Mouse (Mus musculus) hindbrain, postnatal 0 days (tissue): Measurements from ENCODE around the gene Cacnb4. TPM values are rescaled to one million over a fixed set of nuclear protein-coding genes. Genes with fewer than 3 reads are reported as not detected.

Experiments
- ATAC-seq: fragments of 200-750 bp; cut with Nextera tagmentation; 2 replicates; pipeline ENCODE4 v1.8.0; 2017; ENCODE audit warnings: mild to moderate bottlenecking, moderate TSS enrichment, moderate library complexity
- DNase-seq: peaks from one replicate; pipeline ENCODE4 v3.0.0-alpha.2; 2015; ENCODE audit warnings: low spot score
- H3K27ac ChIP-seq: fragments of 300-500 bp; sonication (generic); 2 replicates; pipeline ENCODE4 v1.5.1; 2014; ENCODE audit warnings: mild to moderate bottlenecking
- H3K27me3 ChIP-seq: fragments of 300-500 bp; sonication (generic); 2 replicates; pipeline ENCODE4 v1.6.1; 2014; ENCODE audit warnings: low read length, mixed read lengths; ENCODE audit not compliant: insufficient read depth
- H3K36me3 ChIP-seq: fragments of 300-500 bp; sonication (generic); 2 replicates; pipeline ENCODE4 v1.6.1; 2014; ENCODE audit warnings: low read length, mixed read lengths; ENCODE audit not compliant: insufficient read depth
- H3K4me1 ChIP-seq: fragments of 300-500 bp; sonication (generic); 2 replicates; pipeline ENCODE4 v1.6.1; 2014; ENCODE audit warnings: antibody characterized with exemption, low read length, mixed read lengths; ENCODE audit not compliant: insufficient read depth
- H3K4me2 ChIP-seq: fragments of 300-500 bp; sonication (generic); 2 replicates; pipeline ENCODE4 v1.6.1; 2014; ENCODE audit warnings: low read depth, mild to moderate bottlenecking, low read length, moderate library complexity, mixed read lengths
- H3K4me3 ChIP-seq: fragments of 300-500 bp; sonication (generic); 2 replicates; pipeline ENCODE4 v1.5.1; 2014; ENCODE audit warnings: low read length
- H3K9ac ChIP-seq: fragments of 300-500 bp; sonication (generic); replicated peaks from 2 replicates; pipeline ENCODE4 v1.6.1; 2014; ENCODE audit warnings: mild to moderate bottlenecking, low read length, moderate library complexity, mixed read lengths
- H3K9me3 ChIP-seq: fragments of 300-500 bp; sonication (generic); 2 replicates; pipeline ENCODE4 v1.6.1; 2016; ENCODE audit warnings: low read length, mixed read lengths
- CTCF ChIP-seq: IDR thresholded peaks from 2 replicates; pipeline ENCODE4 v1.5.1; 2016; ENCODE audit warnings: antibody characterized with exemption, control low read depth, low read depth
- WGBS: fragments of 180-500 bp; shearing (Covaris S2); extraction: QIAGEN DNeasy Blood & Tissue Kit; methylation state at CpG from one replicate; pipeline ENCODE4 v1.1.7; 2014; 5-methylcytosine and 5-hydroxymethylcytosine counted together
- polyA plus RNA-seq: library from polyadenylated mRNA; unstranded; fragments of >200 nt; fragmentation: Nextera tagmentation; extraction: Ambion mirVana; gene quantifications from 2 replicates; pipeline ENCODE4 v1.2.1, GENCODE M21; 2015
- total RNA-seq: library from RNA; depleted of rRNA; stranded (reverse); fragments of >200 nt; gene quantifications from 2 replicates; pipeline ENCODE4 v1.2.3, GENCODE M21; 2014

The Cacnb4 gene
- total and polyA plus RNA-seq, 2 experiments from 2014 or later: 9.7 to 12.8 TPM

DNA sequence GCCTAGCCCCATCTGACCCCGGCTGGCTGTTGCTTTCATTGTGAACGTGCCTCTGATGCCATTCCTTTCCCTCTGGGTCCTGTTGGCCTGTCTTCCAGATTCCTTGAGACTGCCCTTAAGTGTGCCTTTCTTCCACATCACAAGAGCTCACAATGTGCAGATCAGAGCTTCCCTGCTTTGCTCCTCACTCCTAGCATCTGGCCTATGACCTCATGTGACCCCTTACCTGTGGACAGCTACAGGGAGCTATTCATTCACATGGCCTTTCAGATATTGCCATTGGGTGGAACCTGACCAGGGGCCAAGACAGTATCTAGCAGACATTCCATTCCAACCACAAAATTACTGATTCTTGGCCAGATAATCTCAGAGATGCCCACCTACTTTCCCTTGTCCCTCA lies 171.5 kb downstream of the Cacnb4 start:
- WGBS: 75% methylated on average over 2 of the region's 2 CpGs
- Histone ChIP-seq H3K4me2 (no peak overlapping the region), H3K27me3 (no peaks in the 10 kb centered on the region), H3K9ac (no peak overlapping the region), H3K27ac (no peak overlapping the region), H3K4me3 (no peak overlapping the region), H3K9me3 (no peaks in the 10 kb centered on the region), H3K36me3 (no peaks in the 10 kb centered on the region), H3K4me1 (no peaks in the 10 kb centered on the region)
- no peak for TF ChIP-seq CTCF
- ATAC-seq (no peak), DNase-seq (no peak)

DNA sequence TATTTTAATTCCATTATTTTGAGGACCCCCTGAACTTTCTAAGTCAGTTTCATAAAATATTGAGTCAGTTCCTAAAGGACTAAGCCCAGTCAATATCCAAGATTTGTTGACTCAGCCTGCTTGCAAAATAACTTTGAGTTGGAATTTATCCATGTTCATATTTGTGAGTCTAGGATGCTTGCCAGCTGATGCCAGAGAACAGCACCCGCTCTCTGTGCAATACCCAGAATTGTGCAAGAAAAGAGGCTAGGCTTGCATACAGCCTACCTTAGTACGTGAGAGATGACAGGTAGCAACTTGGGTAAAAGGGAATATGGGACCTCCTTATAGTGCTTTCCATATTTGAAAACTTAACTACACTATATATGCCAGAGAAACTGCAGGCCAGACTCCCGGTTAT lies 171.9 kb downstream of the Cacnb4 start:
- no peak for DNase-seq
- H3K9ac ChIP-seq: no peak overlapping the region
- no peak for TF ChIP-seq CTCF
- no peaks in the 10 kb centered on the region for H3K36me3 ChIP-seq
- H3K27me3 ChIP-seq: no peaks in the 10 kb centered on the region
- WGBS: 64% methylated on average over 3 of the region's 3 CpGs
- H3K27ac ChIP-seq: no peak overlapping the region
- H3K4me1 ChIP-seq: no peaks in the 10 kb centered on the region
- no peak for ATAC-seq
- H3K4me2 ChIP-seq: no peak overlapping the region
- no peaks in the 10 kb centered on the region for H3K9me3 ChIP-seq
- H3K4me3 ChIP-seq: no peak overlapping the region

DNA sequence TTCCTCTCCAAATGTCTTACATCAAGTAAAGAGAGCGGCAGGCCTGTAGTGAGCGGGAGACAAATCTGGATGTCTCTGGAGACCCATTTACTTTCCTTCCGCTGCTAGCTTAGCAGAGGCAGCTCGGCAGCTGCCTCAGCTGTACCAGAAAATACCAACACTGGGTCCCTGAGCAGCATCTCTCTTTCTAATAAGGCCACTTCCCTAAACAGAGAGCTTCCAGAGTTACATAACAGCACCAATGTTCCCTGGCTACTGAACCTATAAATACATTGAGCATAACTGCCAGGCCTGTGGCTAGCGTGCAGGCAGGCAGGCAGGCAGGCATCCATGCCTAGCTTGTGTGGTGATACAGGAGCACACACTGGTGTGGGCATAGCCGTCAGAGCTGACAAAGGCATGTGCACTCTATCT lies 176.8 kb downstream of the Cacnb4 start:
- 40% methylated on average over 6 of the region's 6 CpGs for WGBS
- TF ChIP-seq CTCF: no peak
- ATAC-seq: peak; percentile 65
- Histone ChIP-seq H3K9ac (no peak overlapping the region), H3K9me3 (no peaks in the 10 kb centered on the region), H3K4me1 (no peaks in the 10 kb centered on the region), H3K4me2 (no peak overlapping the region), H3K27ac (peak overlapping the region; percentile 15; the same call in 1 of the 2 replicates), H3K27me3 (no peaks in the 10 kb centered on the region), H3K36me3 (no peaks in the 10 kb centered on the region), H3K4me3 (no peak overlapping the region)
- DNase-seq: peak; percentile 52

DNA sequence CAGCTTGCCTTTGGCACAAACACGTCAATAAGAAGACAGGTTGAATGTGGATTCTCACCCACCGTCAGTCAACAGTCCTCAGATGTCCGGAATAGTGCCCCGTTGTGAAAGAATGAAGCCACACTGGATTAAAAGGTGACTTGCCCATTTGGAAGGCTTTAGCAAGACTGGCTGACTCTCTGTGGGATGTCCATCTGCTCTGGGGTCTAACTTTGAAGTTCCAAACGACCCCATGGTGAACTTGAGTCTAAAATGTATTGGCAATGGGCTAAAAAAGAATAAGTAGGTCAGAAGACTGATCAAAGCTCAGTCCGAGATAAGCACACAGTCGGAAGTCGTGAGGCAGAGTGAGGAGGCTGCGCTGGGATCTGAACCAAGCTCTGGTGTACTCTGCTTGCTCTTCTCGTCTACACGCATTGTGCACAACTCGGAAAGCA lies 177.5 kb downstream of the Cacnb4 start:
- no peaks in the 10 kb centered on the region for H3K27me3 ChIP-seq
- no peak overlapping the region for H3K9ac ChIP-seq
- no peaks in the 10 kb centered on the region for H3K9me3 ChIP-seq
- H3K27ac ChIP-seq: no peak overlapping the region
- TF ChIP-seq CTCF: no peak
- no peaks in the 10 kb centered on the region for H3K36me3 ChIP-seq
- no peak overlapping the region for H3K4me2 ChIP-seq
- DNase-seq (no peak), ATAC-seq (no peak)
- no peak overlapping the region for H3K4me3 ChIP-seq
- H3K4me1 ChIP-seq: no peaks in the 10 kb centered on the region
- 67% methylated on average over 12 of the region's 12 CpGs for WGBS

DNA sequence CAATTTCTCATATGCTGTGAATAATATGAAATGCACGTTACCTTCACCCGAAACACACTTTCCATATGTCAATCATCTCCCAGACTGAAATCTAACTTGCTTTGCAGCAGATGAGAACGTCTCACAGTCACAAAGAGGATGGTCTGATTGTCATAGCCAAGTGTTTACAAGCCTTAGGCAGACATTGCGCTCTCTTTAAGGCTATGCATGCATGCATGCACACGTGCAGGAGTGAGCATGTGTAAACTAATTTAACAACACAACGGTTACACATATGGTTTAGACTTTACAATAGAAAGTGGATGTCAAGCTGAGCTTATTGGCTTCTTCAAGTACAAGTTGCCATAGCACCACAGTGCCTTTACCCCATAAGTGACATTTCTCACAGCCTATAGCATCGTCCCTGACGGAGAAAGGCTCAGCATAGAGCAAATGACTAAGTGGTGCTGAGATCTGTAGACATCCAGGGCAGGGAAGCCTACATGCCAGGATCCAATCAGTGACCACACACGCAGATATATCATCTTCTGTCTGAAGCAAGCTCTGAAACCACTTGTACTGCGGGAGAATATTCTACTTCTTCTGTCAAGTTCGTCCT lies 181.4 kb downstream of the Cacnb4 start:
- H3K4me2 ChIP-seq: no peak overlapping the region
- WGBS: 64% methylated on average over 11 of the region's 11 CpGs
- no peak overlapping the region for H3K27ac ChIP-seq
- no peak overlapping the region for H3K4me3 ChIP-seq
- ATAC-seq: peak; percentile 66; the same call in 1 of the 2 replicates
- H3K9me3 ChIP-seq: no peaks in the 10 kb centered on the region
- H3K4me1 ChIP-seq: no peaks in the 10 kb centered on the region
- no peak for DNase-seq
- H3K36me3 ChIP-seq: no peaks in the 10 kb centered on the region
- no peaks in the 10 kb centered on the region for H3K27me3 ChIP-seq
- no peak for TF ChIP-seq CTCF
- H3K9ac ChIP-seq: no peak overlapping the region

DNA sequence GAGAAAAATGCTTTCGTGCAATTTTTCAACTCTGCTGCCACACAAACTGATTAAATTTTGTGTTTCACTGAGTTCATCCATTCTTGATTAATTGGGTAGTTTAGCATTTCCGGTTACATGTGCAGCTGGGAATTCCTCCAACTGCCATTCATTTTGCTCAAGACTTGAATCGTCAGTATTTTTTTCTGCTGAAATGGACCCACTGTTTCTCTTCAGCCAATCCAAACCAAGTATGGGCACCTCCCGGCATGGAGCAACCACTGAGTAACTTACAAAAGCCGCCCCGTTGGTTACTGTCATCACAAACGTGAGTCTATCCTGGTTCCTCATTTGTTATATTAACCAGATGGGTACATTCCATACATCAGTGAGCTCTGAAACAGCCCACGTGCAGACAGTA lies 182.4 kb downstream of the Cacnb4 start:
- WGBS: 44% methylated on average over 8 of the region's 8 CpGs
- no peak overlapping the region for H3K27ac ChIP-seq
- H3K27me3 ChIP-seq: no peaks in the 10 kb centered on the region
- no peak for TF ChIP-seq CTCF
- ATAC-seq (no peak), DNase-seq (no peak)
- H3K9ac ChIP-seq: no peak overlapping the region
- no peak overlapping the region for H3K4me2 ChIP-seq
- H3K36me3 ChIP-seq: no peaks in the 10 kb centered on the region
- no peak overlapping the region for H3K4me3 ChIP-seq
- H3K4me1 ChIP-seq: no peaks in the 10 kb centered on the region
- no peaks in the 10 kb centered on the region for H3K9me3 ChIP-seq

DNA sequence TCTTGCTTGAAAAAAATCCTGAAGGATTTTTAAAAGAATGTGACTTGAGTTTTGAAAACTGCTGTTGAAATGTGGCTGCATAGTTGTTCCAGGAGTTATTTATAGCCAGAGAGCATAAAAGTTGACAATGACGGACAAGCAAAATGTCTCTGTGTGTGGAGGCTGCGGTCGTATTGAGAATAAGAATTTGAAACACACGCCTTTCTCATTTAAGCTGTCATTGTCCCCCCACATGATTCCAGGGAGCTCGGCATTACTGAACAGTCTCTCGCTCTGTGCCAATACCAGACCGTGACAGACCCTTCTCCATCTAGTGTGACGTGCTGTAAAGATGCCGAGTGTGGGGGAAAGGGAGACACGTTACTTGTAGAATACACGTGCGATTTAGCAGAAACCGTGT lies 183.8 kb downstream of the Cacnb4 start:
- WGBS: 41% methylated on average over 13 of the region's 13 CpGs
- Histone ChIP-seq H3K36me3 (no peaks in the 10 kb centered on the region), H3K9me3 (no peaks in the 10 kb centered on the region), H3K9ac (no peak overlapping the region), H3K4me1 (no peaks in the 10 kb centered on the region), H3K4me2 (no peak overlapping the region), H3K4me3 (no peak overlapping the region), H3K27ac (no peak overlapping the region), H3K27me3 (no peaks in the 10 kb centered on the region)
- ATAC-seq: no peak
- DNase-seq: no peak
- no peak for TF ChIP-seq CTCF
